Mouse (Mus musculus): ENCODE results near the gene Crtc3. TPM values are rescaled to one million over a fixed set of nuclear protein-coding genes. Genes with fewer than 3 reads are reported as not detected.

The Crtc3 gene
- total RNA-seq, 2 experiments from 2014 or later: 2.4 to 23.9 TPM

DNA sequence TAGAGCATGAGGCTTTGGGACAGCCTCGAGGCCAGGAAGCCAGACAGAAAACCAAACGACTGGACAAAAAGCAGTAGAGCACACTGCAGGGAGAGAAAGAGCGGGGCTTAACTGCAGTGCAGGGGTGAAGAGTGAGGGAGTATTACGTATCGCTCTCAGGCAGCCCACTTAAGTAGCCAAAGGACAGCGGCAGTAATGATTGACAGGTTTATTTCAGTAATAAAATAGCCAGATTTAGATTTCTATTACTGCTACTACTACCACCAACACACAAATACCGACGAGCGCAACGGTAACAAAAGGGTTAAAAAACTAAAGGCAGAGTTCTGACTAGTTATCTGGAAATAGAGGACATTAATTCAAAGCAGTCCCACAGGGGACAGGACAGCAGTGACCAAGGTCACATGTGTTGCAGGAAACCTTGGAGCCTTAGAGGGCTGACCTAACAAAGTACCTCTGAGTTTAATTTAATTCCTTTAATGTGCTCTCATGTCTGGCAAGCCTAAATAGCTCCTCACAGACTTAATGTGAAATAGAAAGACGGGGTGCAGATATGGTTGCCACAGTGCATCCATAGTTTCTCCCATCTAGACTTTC, 76.4 kb downstream of the Crtc3 start:
- ATAC-seq (replicated peaks; ENCODE audit: low FRiP score, poor library complexity, severe bottlenecking): no peak

DNA sequence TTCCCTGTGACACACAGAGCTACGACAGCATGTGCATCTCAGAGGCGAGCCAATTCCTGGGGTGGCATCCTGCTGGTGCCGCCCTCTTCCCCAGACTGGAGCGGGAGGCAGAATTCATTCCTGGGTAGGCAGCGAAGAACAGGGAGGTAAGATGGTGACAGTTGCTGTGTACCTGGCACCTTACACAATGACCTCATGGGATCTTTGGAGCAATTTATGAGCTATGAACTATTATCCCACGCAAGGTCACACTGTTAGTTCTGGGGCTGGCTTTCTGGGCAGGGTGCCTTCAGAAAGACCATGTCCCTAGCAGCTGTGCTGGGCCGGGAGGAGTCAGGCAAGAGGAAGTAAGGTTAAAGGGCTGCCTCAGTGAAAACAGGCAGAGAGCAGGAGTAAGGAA, 77.0 kb downstream of the Crtc3 start:
- no peak for ATAC-seq (replicated peaks; ENCODE audit: low FRiP score, poor library complexity, severe bottlenecking)

- ATAC-seq (replicated peaks; ENCODE audit: low FRiP score, poor library complexity, severe bottlenecking): no peak
Measured at GRCm38 (mm10) chr7:80607503-80607902, 81.2 kb downstream of the Crtc3 start.

GRCm38 (mm10) chr7:80606435-80606834, 82.2 kb downstream of the Crtc3 start:
- no peak for ATAC-seq (replicated peaks; ENCODE audit: low FRiP score, poor library complexity, severe bottlenecking)

DNA sequence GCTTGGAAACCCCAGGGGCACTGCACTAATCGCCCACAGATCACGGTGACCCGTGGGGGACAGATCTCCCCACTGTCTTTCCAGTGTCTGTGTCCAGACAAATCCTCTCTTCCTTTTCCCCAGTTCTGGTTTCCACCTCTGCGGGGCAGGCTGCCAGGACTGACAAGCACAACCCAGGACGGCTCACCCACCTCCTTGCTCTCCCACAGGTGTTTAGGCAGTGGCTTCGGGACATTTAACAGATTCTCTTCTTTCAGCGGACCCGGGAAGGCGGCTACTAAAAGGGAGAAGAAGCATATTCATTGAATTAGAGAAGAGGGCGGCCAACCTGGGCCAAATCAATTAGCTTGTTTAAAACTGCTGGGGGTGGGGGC, 83.1 kb downstream of the Crtc3 start:
- no peak for ATAC-seq (replicated peaks; ENCODE audit: low FRiP score, poor library complexity, severe bottlenecking)

GRCm38 (mm10) chr7:80604908-80605556, 83.6 kb downstream of the Crtc3 start:
- ATAC-seq (replicated peaks; ENCODE audit: low FRiP score, poor library complexity, severe bottlenecking): no peak

GRCm38 (mm10) chr7:80602574-80602973, 86.1 kb downstream of the Crtc3 start:
- no peak for ATAC-seq (replicated peaks; ENCODE audit: low FRiP score, poor library complexity, severe bottlenecking)

GRCm38 (mm10) chr7:80598436-80598985, 90.2 kb downstream of the Crtc3 start:
- no peak for ATAC-seq (replicated peaks; ENCODE audit: low FRiP score, poor library complexity, severe bottlenecking)

GRCm38 (mm10) chr7:80597900-80598299, 90.8 kb downstream of the Crtc3 start:
- no peak for ATAC-seq (replicated peaks; ENCODE audit: low FRiP score, poor library complexity, severe bottlenecking)

DNA sequence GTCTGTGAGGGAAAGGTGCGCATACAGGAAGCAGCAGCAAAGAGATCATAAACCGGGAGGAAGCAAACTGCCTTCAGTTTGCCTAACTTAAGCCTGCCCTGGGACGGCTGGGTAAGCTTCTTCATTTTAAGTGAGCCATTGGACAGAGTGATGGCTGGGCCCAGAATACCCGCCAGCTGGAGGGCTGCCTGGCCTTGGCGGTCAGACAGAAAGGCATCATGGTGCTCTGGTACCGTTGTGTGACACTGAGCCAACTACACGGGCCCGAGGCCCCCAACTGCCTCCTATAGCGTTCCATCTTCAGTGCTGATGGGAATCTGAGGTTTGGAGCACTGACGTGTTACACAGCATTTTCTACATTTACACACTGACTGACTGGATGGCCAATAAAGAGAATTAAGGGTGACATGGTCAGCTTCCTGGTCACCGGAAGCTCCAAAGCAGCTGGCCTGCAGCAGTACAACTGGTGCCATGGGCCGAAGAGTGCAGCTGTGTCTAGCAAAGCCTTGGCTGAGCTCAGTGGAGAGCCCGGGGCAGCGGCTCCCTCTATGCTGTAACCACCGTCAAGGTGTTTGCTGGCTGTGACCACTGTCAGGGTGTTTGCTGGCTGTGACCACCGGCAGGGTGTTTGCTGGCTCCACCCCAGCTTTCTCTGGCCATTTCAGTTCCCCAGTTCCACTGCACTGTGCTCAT, 99.5 kb downstream of the Crtc3 start:
- ATAC-seq (replicated peaks; ENCODE audit: low FRiP score, poor library complexity, severe bottlenecking): no peak

DNA sequence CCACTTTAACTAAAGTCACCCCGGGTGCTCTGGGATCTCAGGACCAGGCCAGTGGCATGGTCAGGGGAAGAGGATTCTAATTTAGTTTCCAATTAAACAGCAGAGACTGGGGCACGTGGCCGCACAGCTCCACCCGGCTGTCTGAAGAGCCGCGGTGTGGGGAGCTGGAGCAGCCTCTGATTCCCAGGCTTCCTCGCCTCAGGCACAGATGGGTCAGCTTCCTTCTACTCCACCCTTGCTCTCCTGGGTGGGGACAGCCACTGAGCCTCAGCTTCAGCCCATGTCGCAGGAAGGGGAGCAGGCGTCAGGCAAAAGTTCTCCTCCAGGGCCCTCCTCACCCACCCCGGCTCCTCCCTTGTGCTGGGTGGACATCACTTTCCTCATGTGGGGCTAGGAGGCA, 101.0 kb downstream of the Crtc3 start:
- ATAC-seq (replicated peaks; ENCODE audit: low FRiP score, poor library complexity, severe bottlenecking): no peak

DNA sequence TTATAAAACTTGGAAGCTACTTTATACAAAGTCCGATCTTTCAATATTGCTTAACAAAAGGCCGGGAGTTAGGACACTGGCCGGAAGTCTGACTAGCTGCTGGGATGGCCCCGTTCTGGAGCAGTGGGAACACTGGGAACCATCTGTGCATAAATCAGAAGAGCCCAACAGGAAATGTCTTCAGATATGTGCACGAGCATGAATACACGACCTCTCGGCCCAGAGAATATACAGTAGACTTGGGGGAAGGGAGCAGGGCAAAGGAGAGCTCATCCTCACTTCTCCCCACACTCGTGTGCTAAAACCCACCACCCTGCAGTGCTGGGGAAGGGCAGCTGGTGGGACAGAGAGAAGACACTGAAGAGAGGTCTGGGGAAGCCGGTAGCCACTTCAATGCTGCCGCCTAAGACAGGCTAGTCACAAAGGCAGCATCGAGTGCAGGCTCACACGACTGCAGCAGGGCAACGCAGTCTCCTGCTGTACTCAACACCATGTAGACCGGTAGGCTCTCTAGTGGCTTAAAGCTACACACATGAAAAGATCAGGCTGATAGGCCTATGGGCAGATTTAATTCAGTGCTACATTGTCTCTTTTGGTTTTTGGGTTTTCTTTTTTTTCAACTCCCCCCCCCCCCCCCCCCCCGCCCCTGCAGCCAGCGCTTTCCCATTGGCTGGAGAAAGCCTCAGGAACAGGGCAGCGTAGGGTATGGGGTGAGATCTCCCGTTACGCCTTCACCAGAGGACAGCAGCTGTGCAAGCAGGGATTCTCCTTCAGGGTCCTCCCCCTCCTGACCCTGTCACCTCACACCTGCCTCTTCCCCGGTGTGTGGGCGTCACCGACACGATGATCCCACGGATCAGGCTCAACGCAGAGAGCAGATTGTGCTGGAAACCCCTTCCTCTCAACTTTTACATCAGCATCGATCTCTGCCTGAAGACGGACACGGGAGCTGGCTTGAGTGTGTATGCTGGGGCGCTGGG, 101.7 kb downstream of the Crtc3 start:
- ATAC-seq (replicated peaks; ENCODE audit: low FRiP score, poor library complexity, severe bottlenecking): no peak

DNA sequence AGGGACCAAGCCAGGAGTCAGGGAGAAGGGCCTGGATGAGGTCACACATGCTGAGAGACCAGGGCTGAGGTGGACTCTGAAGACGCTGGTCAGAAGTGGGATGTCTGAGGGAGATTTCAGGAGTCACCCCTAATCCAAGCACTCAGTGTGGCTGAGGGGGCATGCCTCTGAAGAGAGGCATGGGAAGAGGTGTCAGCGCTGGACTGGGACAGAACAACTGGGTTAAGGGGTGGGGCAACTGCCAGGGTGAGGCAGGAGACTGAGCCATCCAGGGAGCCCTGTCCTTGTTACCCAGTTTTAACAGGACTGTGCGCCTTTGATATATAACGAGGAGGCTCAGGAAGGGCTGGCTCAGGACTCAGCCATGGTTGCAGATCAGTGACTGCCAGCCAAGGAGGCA, 102.5 kb downstream of the Crtc3 start:
- ATAC-seq (replicated peaks; ENCODE audit: low FRiP score, poor library complexity, severe bottlenecking): no peak

DNA sequence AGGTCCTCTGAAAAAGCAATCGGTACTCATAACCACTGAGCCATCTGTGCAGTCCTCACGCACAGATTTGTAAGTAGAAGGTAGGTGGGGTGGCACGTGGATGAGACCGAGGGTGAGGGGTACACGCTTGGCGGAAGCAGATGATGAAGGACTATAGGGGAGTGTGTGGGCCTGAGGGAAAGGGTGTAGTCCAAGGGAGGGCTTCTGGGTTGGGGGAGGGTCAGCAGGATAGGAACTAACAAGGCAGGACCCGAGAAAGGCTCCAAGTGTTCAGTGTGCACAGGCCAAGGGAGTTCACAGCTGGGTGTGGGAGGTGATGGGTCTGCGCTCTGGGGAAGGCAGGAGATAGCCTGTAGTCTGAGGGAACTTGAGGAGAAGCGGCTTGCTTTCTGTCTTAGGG, 103.3 kb downstream of the Crtc3 start:
- no peak for ATAC-seq (replicated peaks; ENCODE audit: low FRiP score, poor library complexity, severe bottlenecking)

- no peak for ATAC-seq (replicated peaks; ENCODE audit: low FRiP score, poor library complexity, severe bottlenecking)
Measured at GRCm38 (mm10) chr7:80583981-80584380, 104.7 kb downstream of the Crtc3 start.

DNA sequence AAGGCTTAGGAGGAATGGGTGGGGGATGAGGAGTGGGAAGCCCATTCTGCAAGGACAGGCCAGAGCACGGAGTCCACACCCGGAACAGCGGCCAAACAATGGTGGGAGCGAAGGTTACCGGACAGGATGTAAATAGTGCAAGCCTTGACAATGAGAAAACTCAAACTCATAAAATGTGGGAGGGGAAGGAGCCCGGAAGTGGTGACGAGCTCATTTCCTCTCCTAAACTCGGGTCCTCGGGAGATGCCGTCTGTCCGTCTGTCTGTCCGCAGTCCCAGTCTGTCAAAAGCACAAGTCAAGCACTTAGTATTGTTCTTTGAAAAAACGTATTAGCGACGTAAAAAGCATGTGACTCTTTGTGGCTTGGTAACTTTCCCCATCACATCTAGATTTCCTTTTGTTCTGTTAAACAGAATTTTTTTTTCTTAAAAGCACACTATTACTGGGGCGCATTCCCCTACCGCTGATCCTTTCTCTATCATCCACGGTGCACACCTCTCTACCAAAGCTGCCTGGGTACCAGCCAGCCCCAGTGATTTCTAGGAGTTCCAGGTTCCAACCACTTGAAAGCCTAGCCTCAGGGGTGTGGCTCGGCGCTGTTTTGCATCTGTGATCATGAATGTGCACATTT, 105.7 kb downstream of the Crtc3 start:
- no peak for ATAC-seq (replicated peaks; ENCODE audit: low FRiP score, poor library complexity, severe bottlenecking)

- no peak for ATAC-seq (replicated peaks; ENCODE audit: low FRiP score, poor library complexity, severe bottlenecking)
Measured at GRCm38 (mm10) chr7:80580368-80580767, 108.3 kb downstream of the Crtc3 start.

DNA sequence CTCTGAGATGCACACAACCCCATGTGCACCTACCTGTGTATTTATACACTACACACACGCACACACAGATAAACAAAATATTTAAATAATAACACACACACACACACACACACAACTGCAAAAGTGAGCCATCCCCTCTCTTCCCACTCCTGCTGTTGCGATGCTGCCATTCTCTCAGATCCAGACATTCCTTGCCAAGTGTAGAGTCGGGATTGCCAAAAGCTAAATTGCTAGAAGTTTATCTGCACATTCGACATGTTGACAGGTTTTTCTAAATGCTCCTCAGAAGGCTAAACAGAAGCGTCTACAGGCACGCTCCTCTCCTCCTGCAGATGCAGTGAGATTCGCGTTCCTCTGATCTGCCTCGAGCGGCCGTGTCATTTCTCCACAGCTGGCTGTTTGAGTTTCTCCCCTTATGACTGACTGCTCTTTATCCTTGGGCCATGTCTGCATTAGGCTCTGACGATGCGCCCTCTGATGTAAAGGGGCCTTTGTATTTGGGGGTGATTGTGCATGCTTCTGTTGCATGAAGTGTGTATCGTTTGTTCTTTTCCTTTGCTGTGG, 111.2 kb downstream of the Crtc3 start:
- no peak for ATAC-seq (replicated peaks; ENCODE audit: low FRiP score, poor library complexity, severe bottlenecking)

- no peak for ATAC-seq (replicated peaks; ENCODE audit: low FRiP score, poor library complexity, severe bottlenecking)
Measured at GRCm38 (mm10) chr7:80576626-80577025, 112.1 kb downstream of the Crtc3 start.
